Mouse (Mus musculus): Measurements from ENCODE around the gene Gabrg2. TPM values are rescaled to one million over a fixed set of nuclear protein-coding genes. Genes with fewer than 3 reads are reported as not detected.

Gene Gabrg2
- polyA plus RNA-seq (2014; fragmentation: Illumina TruSeq; extraction: RNeasy Lipid Tissue Mini Kit (QIAGEN cat#74804); ENCODE audit: low read depth, low replicate concordance) = not detected

GRCm38 (mm10) chr11:42000190-42001098 lies at the start of gene Gabrg2:
Gene Gabrg2 (minus strand): TSS chr11:42000857.

Other genes with a start within 250 kb of the Gabrg2 start
- 4.3 TPM for gene Gabra1, start 182.1 kb upstream of the Gabrg2 start, polyA plus RNA-seq (2014; fragmentation: Illumina TruSeq; extraction: RNeasy Lipid Tissue Mini Kit (QIAGEN cat#74804); ENCODE audit: low read depth, low replicate concordance)

Measured in testis, adult 10 weeks (tissue).